Mouse (Mus musculus) forebrain, embryonic 10.5 days (tissue): ENCODE results near the gene Parp3. TPM values are rescaled to one million over a fixed set of nuclear protein-coding genes. Genes with fewer than 3 reads are reported as not detected.

ENCODE experiments used
- DNase-seq: peaks from one replicate; pipeline ENCODE4 v3.0.0-alpha.2; 2017; ENCODE audit warnings: low spot score; ENCODE audit errors: extremely low spot score
- H3K27ac ChIP-seq: fragments of 300-500 bp; sonication (generic); 2 replicates; pipeline ENCODE4 v1.5.1; 2016; ENCODE audit warnings: mild to moderate bottlenecking
- H3K27me3 ChIP-seq: fragments of 300-500 bp; sonication (generic); 2 replicates; pipeline ENCODE4 v1.6.1; 2016; ENCODE audit warnings: mild to moderate bottlenecking; ENCODE audit not compliant: poor library complexity, severe bottlenecking
- H3K36me3 ChIP-seq: fragments of 300-500 bp; sonication (generic); replicated peaks from 2 replicates; pipeline ENCODE4 v1.6.1; 2016; ENCODE audit warnings: mild to moderate bottlenecking, moderate library complexity
- H3K4me1 ChIP-seq: fragments of 300-500 bp; sonication (generic); 2 replicates; pipeline ENCODE4 v1.6.1; 2016
- H3K4me3 ChIP-seq: fragments of 300-500 bp; sonication (generic); 2 replicates; pipeline ENCODE4 v1.5.1; 2016; ENCODE audit warnings: mild to moderate bottlenecking, moderate library complexity
- H3K9me3 ChIP-seq: fragments of 300-500 bp; sonication (generic); 2 replicates; pipeline ENCODE4 v1.6.1; 2016; ENCODE audit warnings: mild to moderate bottlenecking, moderate library complexity
- WGBS: fragments of 180-500 bp; shearing (Covaris S2); methylation state at CpG from one replicate; pipeline ENCODE4 v1.1.7; 2016; 5-methylcytosine and 5-hydroxymethylcytosine counted together
- polyA plus RNA-seq: library from polyadenylated mRNA; unstranded; fragments of >200 nt; fragmentation: Nextera tagmentation; extraction: Ambion mirVana; gene quantifications from 2 replicates; pipeline ENCODE4 v1.2.1, GENCODE M21; 2016

Parp3 gene
- polyA plus RNA-seq, 1 experiment from 2014 or later, result 2.6 TPM

DNA sequence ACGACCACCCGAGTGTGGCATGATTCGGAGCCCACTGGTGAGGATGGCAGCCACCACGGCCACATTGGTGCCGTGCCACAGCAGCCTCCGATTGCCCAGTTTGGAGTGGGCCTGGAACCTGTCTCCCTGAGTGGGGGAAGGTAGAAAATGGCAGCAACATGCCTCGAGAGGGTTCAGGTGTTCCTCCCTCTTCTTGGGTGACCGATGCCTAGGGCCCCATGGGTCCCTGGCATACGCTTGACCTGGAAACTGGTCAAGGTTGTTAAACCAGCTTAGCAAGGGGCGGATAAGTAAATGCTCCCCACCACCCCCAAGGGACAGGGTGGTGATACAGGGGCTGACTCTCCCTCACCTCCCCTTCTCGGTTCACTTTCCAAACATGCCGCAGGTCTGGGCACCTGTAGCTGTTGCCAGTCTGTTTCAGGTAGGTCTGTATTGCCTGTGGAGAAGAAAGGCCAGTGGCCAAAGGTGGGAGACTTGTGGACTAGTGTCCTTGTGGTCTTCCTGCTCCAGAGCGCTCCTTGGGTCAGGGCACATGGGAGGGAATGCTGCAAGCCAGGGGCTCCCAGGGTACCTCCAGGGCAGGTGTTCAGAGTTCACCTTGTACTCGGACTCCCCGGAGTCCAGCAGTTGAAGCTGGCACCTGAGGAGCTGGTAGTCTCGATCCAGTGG lies 3.5 kb downstream of the Parp3 start:
- 89% methylated on average over 16 of the region's 16 CpGs for WGBS
- Histone ChIP-seq H3K36me3 (no peaks in the 10 kb centered on the region), H3K27me3 (peaks cover 19% of the 10 kb centered on the region), H3K9me3 (no peaks in the 10 kb centered on the region), H3K4me1 (peaks cover 74% of the 10 kb centered on the region), H3K27ac (0 out of 2 replicates have a peak overlapping the region, but pooled peaks have one; percentile 82), H3K4me3 (no peak overlapping the region)
- no peak for DNase-seq

- WGBS, result 75% methylated on average over 4 of the region's 4 CpGs
- Histone ChIP-seq H3K4me3 (peak overlapping the region; percentile 26; the same call in 1 of the 2 replicates), H3K9me3 (no peaks in the 10 kb centered on the region), H3K36me3 (no peaks in the 10 kb centered on the region), H3K4me1 (peaks cover 66% of the 10 kb centered on the region), H3K27me3 (peaks cover 19% of the 10 kb centered on the region), H3K27ac (peak overlapping the region; percentile 13)
- no peak for DNase-seq
Observed at GRCm38 (mm10) chr9:106472321-106472720, 4.4 kb downstream of the Parp3 start.

GRCm38 (mm10) chr9:106471892-106472291 lies 4.9 kb downstream of the Parp3 start:
- peak overlapping the region; percentile 13 for H3K27ac ChIP-seq
- no peaks in the 10 kb centered on the region for H3K9me3 ChIP-seq
- H3K36me3 ChIP-seq, result peaks cover 2% of the 10 kb centered on the region; the same call in 1 of the 2 replicates
- peak overlapping the region; percentile 26; the same call in 1 of the 2 replicates for H3K4me3 ChIP-seq
- peaks cover 61% of the 10 kb centered on the region for H3K4me1 ChIP-seq
- WGBS, result 11% methylated on average over 5 of the region's 5 CpGs
- peaks cover 19% of the 10 kb centered on the region for H3K27me3 ChIP-seq
- no peak for DNase-seq

GRCm38 (mm10) chr9:106470991-106471750 lies 5.6 kb downstream of the Parp3 start:
- DNase-seq, result no peak
- peak overlapping the region; percentile 13 for H3K27ac ChIP-seq
- peaks cover 7% of the 10 kb centered on the region for H3K36me3 ChIP-seq
- H3K27me3 ChIP-seq, result peaks cover 20% of the 10 kb centered on the region
- no peaks in the 10 kb centered on the region for H3K9me3 ChIP-seq
- peak overlapping the region; percentile 26; the same call in 1 of the 2 replicates for H3K4me3 ChIP-seq
- WGBS, result 64% methylated on average over 14 of the region's 14 CpGs
- peaks cover 54% of the 10 kb centered on the region for H3K4me1 ChIP-seq

GRCm38 (mm10) chr9:106469776-106470175 lies 7.0 kb downstream of the Parp3 start:
- H3K4me1 ChIP-seq, result peaks cover 52% of the 10 kb centered on the region

GRCm38 (mm10) chr9:106469317-106469716 lies 7.4 kb downstream of the Parp3 start:
- DNase-seq, result no peak
- Histone ChIP-seq H3K36me3 (peaks cover 25% of the 10 kb centered on the region), H3K9me3 (no peaks in the 10 kb centered on the region), H3K27me3 (peaks cover 39% of the 10 kb centered on the region), H3K4me1 (peaks cover 52% of the 10 kb centered on the region), H3K27ac (no peak overlapping the region), H3K4me3 (no peak overlapping the region)
- 81% methylated on average over 6 of the region's 6 CpGs for WGBS

More at GRCm38 (mm10) chr9:106469776-106470175, 7.0 kb downstream of the Parp3 start:
- WGBS, result 78% methylated on average over 9 of the region's 9 CpGs
- Histone ChIP-seq H3K27me3 (peaks cover 34% of the 10 kb centered on the region), H3K36me3 (peaks cover 21% of the 10 kb centered on the region), H3K9me3 (no peaks in the 10 kb centered on the region), H3K27ac (no peak overlapping the region), H3K4me3 (no peak overlapping the region)
- DNase-seq, result no peak

DNA sequence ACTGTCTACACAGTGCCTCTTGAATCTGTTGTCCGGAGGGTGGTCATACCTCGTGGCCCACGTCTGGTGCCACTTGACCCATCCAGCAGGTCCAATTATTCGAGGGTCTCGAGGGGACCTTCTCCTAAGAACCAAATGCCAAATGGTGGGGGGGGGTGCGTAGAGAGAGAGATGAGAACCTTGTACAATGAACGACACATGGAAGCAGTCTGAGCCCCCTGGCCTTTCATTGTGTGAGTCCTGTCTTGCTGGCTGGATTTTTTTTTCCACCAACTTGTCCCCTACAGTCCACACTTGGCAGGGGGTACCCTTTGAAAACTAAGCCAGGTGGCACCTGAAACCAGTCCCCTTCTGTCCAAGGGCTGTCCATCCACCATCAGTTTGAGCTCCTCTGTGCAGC lies 9.0 kb downstream of the Parp3 start:
- peaks cover 41% of the 10 kb centered on the region for H3K36me3 ChIP-seq
- H3K27me3 ChIP-seq, result peaks cover 46% of the 10 kb centered on the region
- peaks cover 52% of the 10 kb centered on the region for H3K4me1 ChIP-seq
- H3K4me3 ChIP-seq, result no peak overlapping the region
- no peaks in the 10 kb centered on the region for H3K9me3 ChIP-seq
- no peak overlapping the region for H3K27ac ChIP-seq
- 94% methylated on average over 7 of the region's 7 CpGs for WGBS
- no peak for DNase-seq

GRCm38 (mm10) chr9:106466721-106467120 lies 10.0 kb downstream of the Parp3 start:
- Histone ChIP-seq H3K4me1 (peaks cover 46% of the 10 kb centered on the region), H3K27ac (no peak overlapping the region), H3K9me3 (no peaks in the 10 kb centered on the region), H3K4me3 (no peak overlapping the region), H3K27me3 (peaks cover 54% of the 10 kb centered on the region), H3K36me3 (peaks cover 51% of the 10 kb centered on the region)
- no peak for DNase-seq
- 92% methylated on average over 6 of the region's 6 CpGs for WGBS

DNA sequence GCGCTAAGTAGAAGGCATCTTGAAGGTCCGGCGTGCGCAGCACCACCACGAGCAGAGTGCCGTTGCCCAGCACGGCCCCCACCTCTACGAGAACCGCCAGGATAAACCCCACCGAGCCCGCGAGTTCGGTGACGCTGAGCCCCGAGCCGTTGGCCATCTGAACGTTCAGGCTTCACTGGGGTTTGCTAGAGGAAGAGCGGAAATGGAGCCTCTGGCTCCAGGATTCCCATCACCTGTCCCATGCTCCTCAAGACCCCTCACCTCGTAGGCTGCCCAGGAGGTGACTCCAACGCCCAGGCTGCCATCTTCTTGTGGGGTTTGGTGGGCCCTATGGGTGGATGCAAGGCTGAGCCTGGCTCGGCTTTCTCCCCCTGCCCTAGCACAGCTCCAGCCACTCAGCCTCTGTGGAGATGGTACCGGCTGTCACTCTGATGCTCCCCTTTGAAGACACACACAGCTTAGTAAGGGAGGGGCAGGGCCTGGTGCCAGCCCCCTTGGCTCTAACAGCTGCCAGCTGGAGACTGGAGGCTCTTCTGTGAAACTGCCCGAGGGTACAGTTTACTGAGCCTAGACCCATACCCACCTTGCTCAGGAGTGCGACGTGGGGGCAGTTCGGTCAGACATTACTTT lies 11.1 kb downstream of the Parp3 start, which contains the start of gene Gpr62:
TSS of gene Gpr62 (minus strand) at position 368 of the 630 bp plus-strand sequence.
- WGBS, result 38% methylated on average over 26 of the region's 26 CpGs
- H3K4me1 ChIP-seq, result peaks cover 48% of the 10 kb centered on the region

DNA sequence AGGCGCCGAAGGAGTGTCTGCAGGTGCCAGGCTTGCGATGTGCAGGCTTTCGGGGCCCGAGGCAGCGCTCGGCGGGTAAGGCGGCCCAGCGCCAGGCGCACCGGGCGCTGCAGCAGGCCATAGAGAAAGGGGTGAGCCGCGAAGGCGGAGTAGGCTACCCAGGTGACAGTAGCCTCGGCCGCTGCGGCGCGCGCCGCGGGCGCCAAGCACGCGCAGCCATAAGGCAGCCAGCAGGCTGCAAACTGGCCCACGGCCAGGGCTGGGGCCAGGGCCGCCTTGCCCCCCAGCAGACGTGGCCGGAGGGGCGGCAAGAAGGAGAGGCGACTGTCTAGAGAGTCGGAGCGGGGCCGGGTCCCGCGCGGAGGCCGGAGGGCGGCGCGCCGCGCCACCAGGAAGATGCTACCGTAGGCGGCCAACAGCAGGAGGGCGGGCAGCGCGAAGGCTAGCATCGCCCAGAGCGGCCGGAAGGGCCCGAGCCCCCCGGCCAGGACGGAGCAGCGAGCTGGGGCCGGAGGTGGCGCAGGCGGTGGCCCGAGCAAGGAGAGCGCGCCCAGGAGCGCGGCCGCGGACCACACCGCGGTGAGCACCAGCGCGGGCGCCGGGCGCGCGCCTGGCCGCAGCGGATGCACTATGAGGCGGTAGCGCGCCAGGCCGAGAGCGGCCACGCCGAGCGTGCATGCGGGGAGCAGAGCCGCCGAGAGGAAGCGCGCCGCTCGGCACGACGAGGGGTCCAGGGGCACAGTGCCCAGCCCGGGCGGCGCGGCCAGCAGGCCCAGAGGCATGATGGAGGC lies 11.8 kb downstream of the Parp3 start:
- H3K4me3 ChIP-seq, result peak overlapping the region; percentile 63
- DNase-seq, result peak; percentile 61
- H3K4me1 ChIP-seq, result peaks cover 56% of the 10 kb centered on the region
- no peaks in the 10 kb centered on the region for H3K9me3 ChIP-seq
- H3K27ac ChIP-seq, result peak overlapping the region; percentile 87
- 2% methylated on average over 97 of the region's 99 CpGs for WGBS
- H3K27me3 ChIP-seq, result peaks cover 45% of the 10 kb centered on the region
- peaks cover 69% of the 10 kb centered on the region for H3K36me3 ChIP-seq

More for the DNA sequence above, 11.1 kb downstream of the Parp3 start, which contains the start of gene Gpr62:
- Histone ChIP-seq H3K27ac (peak within 1 kb of the TSS; percentile 87), H3K4me3 (peak within 1 kb of the TSS; percentile 63), H3K27me3 (peaks cover 45% of the 10 kb centered on the region), H3K36me3 (peaks cover 62% of the 10 kb centered on the region), H3K9me3 (no peaks in the 10 kb centered on the region)
- DNase-seq, result no peak

- Histone ChIP-seq H3K9me3 (no peaks in the 10 kb centered on the region), H3K27me3 (peaks cover 45% of the 10 kb centered on the region), H3K4me3 (peak overlapping the region; percentile 20), H3K36me3 (peaks cover 85% of the 10 kb centered on the region), H3K4me1 (peaks cover 69% of the 10 kb centered on the region), H3K27ac (no peak overlapping the region)
- WGBS, result 85% methylated on average over 21 of the region's 21 CpGs
- no peak for DNase-seq
Observed at GRCm38 (mm10) chr9:106463122-106464063, 13.4 kb downstream of the Parp3 start.
